Mouse (Mus musculus): ENCODE results near the gene Myo10.

- TF ChIP-seq POLR2A (IDR thresholded peaks at IDR 0.05; ENCODE audit: extremely low read depth, insufficient read depth, low read length), result no peak
- TF ChIP-seq CTCF (IDR thresholded peaks at IDR 0.05; ENCODE audit: low read depth, low read length), result no peak
Observed at GRCm38 (mm10) chr15:25603286-25603685, 19.0 kb upstream of the Myo10 start.

Data from liver, adult 2 months (tissue).